Mouse (Mus musculus) G1E (cell line): ENCODE measurements around the gene Pbx1. TPM values are rescaled to one million over a fixed set of nuclear protein-coding genes. Genes with fewer than 3 reads are reported as not detected.

Source experiments
- ATAC-seq: 2 replicates; pipeline ENCODE4 v1.8.0; 2016; ENCODE audit warnings: mild to moderate bottlenecking; ENCODE audit not compliant: insufficient number of reproducible peaks, poor library complexity, low FRiP score, severe bottlenecking; ENCODE audit errors: extremely low read depth
- DNase-seq: peaks from one replicate; pipeline ENCODE4 v3.0.0; 2012; ENCODE audit warnings: low spot score
- H3K27me3 ChIP-seq: 2 replicates; pipeline ENCODE4 v1.6.1; 2012; ENCODE audit warnings: mild to moderate bottlenecking, low read length, inconsistent platforms; ENCODE audit not compliant: insufficient read depth
- H3K36me3 ChIP-seq: replicated peaks from 2 replicates; pipeline ENCODE3; 2012; ENCODE audit warnings: mild to moderate bottlenecking, inconsistent platforms
- H3K4me1 ChIP-seq: 2 replicates; pipeline ENCODE4 v1.6.1; 2012; ENCODE audit warnings: low read depth, low read length, inconsistent platforms, mixed read lengths; ENCODE audit not compliant: insufficient read depth
- H3K4me3 ChIP-seq: 2 replicates; pipeline ENCODE4 v1.5.1; 2012; ENCODE audit warnings: low read depth, mild to moderate bottlenecking, inconsistent platforms, low read length, moderate library complexity, mixed read lengths
- H3K9me3 ChIP-seq: replicated peaks from 2 replicates; pipeline ENCODE4 v1.6.1; 2012; ENCODE audit warnings: inconsistent platforms
- CTCF ChIP-seq: IDR thresholded peaks from 2 replicates; pipeline ENCODE4 v1.5.1; 2012; ENCODE audit warnings: low read depth, low read length, inconsistent platforms, mixed read lengths
- GATA1 ChIP-seq: IDR thresholded peaks from 2 replicates; pipeline ENCODE4 v1.6.1; 2012; ENCODE audit warnings: borderline replicate concordance, low read length, inconsistent platforms, mixed read lengths
- GATA2 ChIP-seq: IDR thresholded peaks from 2 replicates; pipeline ENCODE4 v1.6.1; 2012; ENCODE audit warnings: low read depth, low read length, inconsistent platforms, borderline replicate concordance
- POLR2AphosphoS5 ChIP-seq: IDR thresholded peaks from 2 replicates; pipeline ENCODE4 v1.6.1; 2012; ENCODE audit warnings: low read depth, low read length, inconsistent platforms; ENCODE audit not compliant: insufficient replicate concordance
- TAL1 ChIP-seq: conservative IDR thresholded peaks from 2 replicates; pipeline ENCODE4 v1.6.1; 2012; ENCODE audit warnings: low read depth, low read length, inconsistent platforms, mixed read lengths
- polyA plus RNA-seq: library from polyadenylated mRNA; stranded (reverse); fragments of >175 nt; gene quantifications from 2 replicates; pipeline ENCODE4 v1.2.3, GENCODE M21; 2012
- total RNA-seq, 2 experiments: library from RNA; stranded (forward) in 1 of 2; stranded (reverse) in 1 of 2; fragments of 200-1000 nt in 1 of 2; fragments of >200 nt in 1 of 2; fragmentation: Nextera tagmentation in 1 of 2; gene quantifications; 2 replicates each; pipeline ENCODE4 v1.2.3; 2014 to 2017

Pbx1 gene
- total and polyA plus RNA-seq, 3 experiments: 0.11 to 0.23 TPM; not detected in 1

DNA sequence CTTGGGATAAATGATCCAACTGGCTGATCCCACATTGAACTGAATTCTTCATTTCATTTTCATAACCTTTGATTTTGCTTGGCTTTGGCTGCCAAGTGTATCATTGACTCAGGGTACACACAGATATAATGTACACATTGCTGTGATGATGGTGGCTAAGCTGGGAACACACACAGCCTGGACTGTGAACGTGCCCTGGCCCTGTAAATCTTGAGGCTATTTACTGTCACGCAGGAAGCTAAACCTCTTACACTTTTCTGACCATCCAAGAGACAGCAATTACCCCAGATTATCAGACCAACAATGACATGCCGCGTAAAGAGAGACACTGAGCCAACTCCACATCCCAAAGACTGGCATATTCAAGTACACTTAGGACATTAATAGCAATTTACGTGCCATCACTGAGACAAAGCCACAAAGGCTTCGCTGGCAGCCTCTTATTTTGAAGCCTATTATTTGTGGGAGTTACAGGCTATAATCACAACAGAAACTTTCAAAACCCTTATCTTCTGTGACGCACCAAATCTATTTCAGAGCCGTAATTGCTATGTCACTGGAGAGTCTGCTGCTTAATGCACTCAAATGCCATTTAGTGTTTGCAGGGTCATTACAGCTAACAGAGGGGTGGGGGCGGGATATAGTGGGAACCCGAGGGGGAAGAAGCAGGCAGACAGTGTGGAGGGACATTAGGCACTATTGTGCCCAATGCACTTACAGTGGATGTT lies 262.9 kb downstream of the Pbx1 start:
- ATAC-seq: no peak
- H3K27me3 ChIP-seq: no peaks in the 10 kb centered on the region
- no peak for DNase-seq
- TF ChIP-seq GATA2 (no peak), GATA1 (no peak), TAL1 (no peak), POLR2AphosphoS5 (no peak), CTCF (no peak)
- H3K36me3 ChIP-seq: no peaks in the 10 kb centered on the region
- H3K9me3 ChIP-seq: peaks cover 32% of the 10 kb centered on the region
- H3K4me1 ChIP-seq: no peaks in the 10 kb centered on the region
- no peak overlapping the region for H3K4me3 ChIP-seq

DNA sequence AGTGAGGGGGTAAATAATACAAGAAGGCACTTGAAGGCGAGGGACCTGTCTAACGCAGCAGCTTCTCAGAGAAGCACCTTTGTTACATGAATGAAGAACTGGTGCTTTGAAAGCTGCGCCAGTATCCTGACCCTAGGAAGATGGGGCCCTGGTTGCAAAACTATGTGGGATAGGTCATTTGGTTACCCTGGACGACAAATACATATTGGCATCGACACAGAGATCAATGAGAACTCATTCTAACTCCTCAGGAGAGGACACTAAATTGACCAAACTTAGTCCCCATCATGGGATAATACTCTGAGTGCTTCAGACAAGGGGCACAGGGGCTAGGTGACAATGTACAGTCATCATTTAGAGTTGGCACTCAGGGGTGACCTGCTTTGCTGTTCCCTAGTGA lies 264.3 kb downstream of the Pbx1 start:
- TF ChIP-seq GATA1 (no peak), GATA2 (no peak), POLR2AphosphoS5 (no peak)
- H3K9me3 ChIP-seq: peaks cover 35% of the 10 kb centered on the region
- H3K4me1 ChIP-seq: no peaks in the 10 kb centered on the region
- no peak for DNase-seq
- ATAC-seq: no peak
- no peak overlapping the region for H3K4me3 ChIP-seq
- no peaks in the 10 kb centered on the region for H3K36me3 ChIP-seq
- no peaks in the 10 kb centered on the region for H3K27me3 ChIP-seq

DNA sequence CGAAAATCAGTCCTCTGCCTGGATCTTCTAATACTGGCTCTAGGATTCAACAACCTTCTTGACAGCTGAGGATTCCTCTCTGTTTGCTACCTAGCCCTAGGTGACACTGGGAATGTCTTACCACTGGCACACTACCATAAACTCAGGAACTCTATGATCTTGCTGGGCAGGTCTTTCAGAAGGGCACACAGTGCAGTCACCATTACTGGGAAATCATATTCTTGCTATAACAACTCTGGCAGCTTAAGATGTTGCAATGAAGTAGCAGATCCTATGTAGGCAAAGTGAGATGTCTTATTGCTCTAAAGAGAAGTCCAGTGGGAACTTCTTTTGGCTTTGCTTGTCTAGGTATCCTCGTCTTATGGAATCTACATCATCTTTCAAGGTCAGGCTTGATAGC lies 265.2 kb downstream of the Pbx1 start:
- Histone ChIP-seq H3K4me3 (no peak overlapping the region), H3K27me3 (no peaks in the 10 kb centered on the region), H3K36me3 (no peaks in the 10 kb centered on the region), H3K9me3 (peaks cover 39% of the 10 kb centered on the region), H3K4me1 (no peaks in the 10 kb centered on the region)
- ATAC-seq (no peak), DNase-seq (no peak)
- TF ChIP-seq CTCF: no peak
- no peak for TF ChIP-seq GATA1
- no peak for TF ChIP-seq TAL1
- no peak for TF ChIP-seq GATA2
- no peak for TF ChIP-seq POLR2AphosphoS5

DNA sequence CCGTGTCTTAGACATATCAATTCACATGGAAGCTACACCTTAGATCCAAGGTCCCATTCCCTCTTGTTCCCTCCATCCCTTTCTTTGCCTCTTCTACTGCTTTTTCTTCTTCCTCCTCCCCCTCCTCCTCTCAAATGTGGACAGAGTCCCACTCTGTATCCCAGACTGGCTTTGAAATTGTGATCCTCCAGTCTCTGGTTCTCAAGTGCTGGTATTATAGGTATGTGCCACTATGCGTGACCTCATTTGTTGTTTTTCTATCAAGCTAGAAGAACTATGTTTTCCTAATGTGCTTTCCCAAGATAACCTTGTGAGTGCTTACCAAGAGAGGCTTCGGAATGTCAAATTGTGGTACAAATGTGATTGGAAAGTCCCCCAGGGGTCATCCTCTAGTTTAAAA lies 267.1 kb downstream of the Pbx1 start:
- no peak for DNase-seq
- no peaks in the 10 kb centered on the region for H3K36me3 ChIP-seq
- no peaks in the 10 kb centered on the region for H3K4me1 ChIP-seq
- no peak for ATAC-seq
- TF ChIP-seq GATA1 (no peak), TAL1 (no peak), CTCF (no peak), POLR2AphosphoS5 (no peak), GATA2 (no peak)
- no peak overlapping the region for H3K4me3 ChIP-seq
- no peaks in the 10 kb centered on the region for H3K27me3 ChIP-seq
- peaks cover 47% of the 10 kb centered on the region for H3K9me3 ChIP-seq

DNA sequence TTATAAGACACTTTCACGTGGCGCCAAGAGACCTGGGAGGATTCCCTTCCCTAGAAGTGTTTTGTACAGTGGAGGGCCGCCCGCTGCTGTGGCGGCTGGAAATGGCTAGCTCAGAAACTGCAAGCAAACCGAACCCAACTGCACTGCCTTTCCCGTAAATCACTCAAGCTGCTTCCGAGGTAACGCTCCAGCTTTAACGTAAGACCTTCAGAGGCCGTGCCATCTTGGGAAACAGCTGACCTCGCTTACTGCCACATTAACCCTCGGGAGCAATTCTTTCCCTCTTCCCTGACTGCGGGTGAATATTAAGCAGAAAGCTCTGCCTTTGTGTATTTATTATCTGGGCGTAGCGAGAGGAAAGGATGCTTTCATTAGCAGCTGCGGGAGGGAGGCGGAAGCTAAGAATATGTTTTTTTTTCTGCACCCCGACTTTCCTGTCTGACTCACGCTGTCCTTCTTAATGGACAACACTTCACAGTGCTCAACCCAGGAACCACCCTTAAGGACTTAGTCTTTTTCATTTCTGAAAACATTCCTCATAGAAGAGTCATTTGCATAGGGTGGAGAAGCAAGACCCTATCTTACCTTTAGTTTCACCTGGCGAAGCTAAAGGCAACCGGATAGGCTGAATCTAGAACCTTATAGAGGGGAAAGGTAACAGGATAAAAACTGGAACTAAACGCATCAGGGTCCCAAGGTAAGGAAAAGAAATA lies 268.4 kb downstream of the Pbx1 start:
- Histone ChIP-seq H3K4me3 (no peak overlapping the region), H3K9me3 (peaks cover 47% of the 10 kb centered on the region), H3K36me3 (no peaks in the 10 kb centered on the region), H3K4me1 (no peaks in the 10 kb centered on the region), H3K27me3 (no peaks in the 10 kb centered on the region)
- ATAC-seq: no peak
- no peak for TF ChIP-seq GATA1
- no peak for DNase-seq

DNA sequence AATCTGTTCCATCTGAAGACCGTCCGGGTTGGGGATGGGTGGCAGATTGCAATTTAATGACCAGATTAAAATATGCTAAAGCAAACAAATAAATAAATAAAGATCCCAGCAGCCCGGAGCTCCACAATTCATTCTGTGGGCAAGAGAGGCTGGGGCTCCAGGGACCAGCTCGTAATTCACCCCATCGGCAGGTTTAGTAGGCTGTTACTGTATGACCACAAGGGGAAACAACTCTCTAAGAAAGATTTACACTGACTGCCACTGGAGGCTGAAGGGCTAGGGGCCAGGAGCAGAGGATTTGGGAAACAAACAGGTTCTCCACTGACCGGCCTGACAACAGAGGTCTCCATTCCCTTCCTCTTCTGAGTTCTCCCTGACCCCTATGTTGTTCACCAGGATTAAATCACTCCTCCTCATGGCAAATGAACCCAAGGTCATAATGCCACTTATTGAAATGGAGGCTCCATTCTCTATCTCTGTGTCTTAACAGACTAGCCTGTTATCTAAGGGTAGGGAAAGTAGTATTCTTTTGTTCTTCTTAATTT lies 292.9 kb downstream of the Pbx1 start:
- Histone ChIP-seq H3K9me3 (peaks cover 59% of the 10 kb centered on the region), H3K27me3 (no peaks in the 10 kb centered on the region), H3K4me1 (no peaks in the 10 kb centered on the region), H3K4me3 (no peak overlapping the region), H3K36me3 (no peaks in the 10 kb centered on the region)
- no peak for DNase-seq
- TF ChIP-seq TAL1 (no peak), GATA1 (no peak), GATA2 (no peak), CTCF (no peak), POLR2AphosphoS5 (no peak)
- no peak for ATAC-seq
